Mouse (Mus musculus) G1E (cell line): ENCODE data around the gene Ttc7. TPM values are rescaled to one million over a fixed set of nuclear protein-coding genes. Genes with fewer than 3 reads are reported as not detected.

Experiments
- ATAC-seq: 2 replicates; pipeline ENCODE4 v1.8.0; 2016; ENCODE audit warnings: mild to moderate bottlenecking; ENCODE audit not compliant: insufficient number of reproducible peaks, poor library complexity, low FRiP score, severe bottlenecking; ENCODE audit errors: extremely low read depth
- DNase-seq: peaks from one replicate; pipeline ENCODE4 v3.0.0; 2012; ENCODE audit warnings: low spot score
- H3K27me3 ChIP-seq: 2 replicates; pipeline ENCODE4 v1.6.1; 2012; ENCODE audit warnings: mild to moderate bottlenecking, low read length, inconsistent platforms; ENCODE audit not compliant: insufficient read depth
- H3K36me3 ChIP-seq: replicated peaks from 2 replicates; pipeline ENCODE3; 2012; ENCODE audit warnings: mild to moderate bottlenecking, inconsistent platforms
- H3K4me1 ChIP-seq: 2 replicates; pipeline ENCODE4 v1.6.1; 2012; ENCODE audit warnings: low read depth, low read length, inconsistent platforms, mixed read lengths; ENCODE audit not compliant: insufficient read depth
- H3K4me3 ChIP-seq: 2 replicates; pipeline ENCODE4 v1.5.1; 2012; ENCODE audit warnings: low read depth, mild to moderate bottlenecking, inconsistent platforms, low read length, moderate library complexity, mixed read lengths
- H3K9me3 ChIP-seq: replicated peaks from 2 replicates; pipeline ENCODE4 v1.6.1; 2012; ENCODE audit warnings: inconsistent platforms
- CTCF ChIP-seq: IDR thresholded peaks from 2 replicates; pipeline ENCODE4 v1.5.1; 2012; ENCODE audit warnings: low read depth, low read length, inconsistent platforms, mixed read lengths
- GATA1 ChIP-seq: IDR thresholded peaks from 2 replicates; pipeline ENCODE4 v1.6.1; 2012; ENCODE audit warnings: borderline replicate concordance, low read length, inconsistent platforms, mixed read lengths
- GATA2 ChIP-seq: IDR thresholded peaks from 2 replicates; pipeline ENCODE4 v1.6.1; 2012; ENCODE audit warnings: low read depth, low read length, inconsistent platforms, borderline replicate concordance
- POLR2AphosphoS5 ChIP-seq: IDR thresholded peaks from 2 replicates; pipeline ENCODE4 v1.6.1; 2012; ENCODE audit warnings: low read depth, low read length, inconsistent platforms; ENCODE audit not compliant: insufficient replicate concordance
- TAL1 ChIP-seq: conservative IDR thresholded peaks from 2 replicates; pipeline ENCODE4 v1.6.1; 2012; ENCODE audit warnings: low read depth, low read length, inconsistent platforms, mixed read lengths
- polyA plus RNA-seq: library from polyadenylated mRNA; stranded (reverse); fragments of >175 nt; gene quantifications from 2 replicates; pipeline ENCODE4 v1.2.3, GENCODE M21; 2012
- total RNA-seq, 2 experiments: library from RNA; stranded (forward) in 1 of 2; stranded (reverse) in 1 of 2; fragments of 200-1000 nt in 1 of 2; fragments of >200 nt in 1 of 2; fragmentation: Nextera tagmentation in 1 of 2; gene quantifications; 2 replicates each; pipeline ENCODE4 v1.2.3; 2014 to 2017

Ttc7 gene
- total and polyA plus RNA-seq, 3 experiments, result 19.6 to 43.5 (median 34.8) TPM

DNA sequence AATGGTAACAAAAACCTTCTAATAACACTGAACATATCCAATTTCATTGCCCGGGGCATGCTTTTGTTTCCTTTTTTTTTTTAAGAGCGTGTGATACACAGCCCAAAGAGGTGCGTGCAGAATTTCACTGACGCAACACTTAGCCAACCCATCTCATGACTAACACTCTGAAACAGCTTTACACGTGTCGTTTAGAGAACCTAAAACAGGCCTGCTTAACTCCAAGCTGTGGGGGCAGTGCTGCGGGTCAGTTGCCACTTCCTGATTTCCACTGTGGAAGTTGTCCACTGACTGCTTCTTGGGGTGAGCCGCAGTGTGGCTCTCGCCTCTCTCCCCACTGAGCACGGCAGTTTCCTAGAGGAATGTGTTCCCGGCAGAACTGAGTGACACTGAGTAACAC is 122.9 kb downstream of the Ttc7 start:
- DNase-seq (no peak), ATAC-seq (no peak)
- Histone ChIP-seq H3K27me3 (peaks cover 4% of the 10 kb centered on the region; the same call in 1 of the 2 replicates), H3K36me3 (no peaks in the 10 kb centered on the region), H3K4me1 (peaks cover 5% of the 10 kb centered on the region; the same call in 1 of the 2 replicates), H3K4me3 (no peak overlapping the region), H3K9me3 (0 out of 2 replicates have a peak, but pooled peaks cover 5% of the 10 kb centered on the region)
- TF ChIP-seq GATA2 (no peak), POLR2AphosphoS5 (no peak), CTCF (no peak), GATA1 (no peak), TAL1 (no peak)

DNA sequence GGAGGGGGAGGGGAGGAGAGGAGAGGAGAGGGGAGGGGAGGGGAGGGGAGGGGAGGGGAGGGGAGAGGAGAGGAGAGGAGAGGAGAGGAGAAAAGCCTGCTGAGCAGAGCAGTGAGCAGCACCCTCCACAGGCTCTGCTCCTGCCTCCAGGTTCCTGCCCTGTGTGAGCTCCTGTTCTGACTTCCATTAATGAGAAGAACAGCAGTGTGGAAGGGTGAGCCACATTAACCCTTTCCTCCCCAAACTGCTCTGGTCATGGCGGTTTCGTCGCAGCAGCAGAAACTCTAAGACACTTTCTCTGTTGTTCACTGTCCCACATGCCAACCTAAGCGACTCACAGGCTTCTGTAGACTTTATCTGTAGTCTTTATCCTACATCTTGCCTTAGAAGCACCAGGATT is 124.0 kb downstream of the Ttc7 start:
- TF ChIP-seq POLR2AphosphoS5 (no peak), CTCF (no peak), GATA2 (no peak), TAL1 (no peak), GATA1 (no peak)
- no peak for ATAC-seq
- Histone ChIP-seq H3K36me3 (no peaks in the 10 kb centered on the region), H3K4me3 (no peak overlapping the region), H3K27me3 (no peaks in the 10 kb centered on the region), H3K9me3 (0 out of 2 replicates have a peak, but pooled peaks cover 5% of the 10 kb centered on the region), H3K4me1 (peaks cover 5% of the 10 kb centered on the region; the same call in 1 of the 2 replicates)
- no peak for DNase-seq

DNA sequence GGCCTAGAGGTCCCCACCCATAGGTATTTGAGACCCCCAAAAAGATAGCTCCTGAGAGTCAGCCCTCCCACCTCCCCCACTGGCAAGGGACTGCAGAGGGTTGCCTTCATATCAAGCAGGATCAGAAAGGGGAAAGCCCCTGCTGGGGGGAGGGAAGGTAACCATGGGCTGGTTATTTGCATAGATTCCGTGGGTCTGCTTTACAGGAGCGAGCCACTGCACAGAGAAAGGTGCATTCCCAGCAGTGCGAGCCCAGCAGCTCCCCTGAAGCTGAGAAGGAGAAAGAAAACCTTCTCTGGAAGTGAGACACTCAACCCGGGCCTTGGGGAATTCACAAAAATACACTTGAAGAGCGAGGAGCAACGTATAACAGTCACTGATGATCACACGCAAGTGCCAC is 135.4 kb downstream of the Ttc7 start:
- no peaks in the 10 kb centered on the region; the same call in 1 of the 2 replicates for H3K4me1 ChIP-seq
- TF ChIP-seq CTCF, result no peak
- TF ChIP-seq GATA1, result no peak
- no peak for TF ChIP-seq GATA2
- TF ChIP-seq POLR2AphosphoS5, result no peak
- no peak for TF ChIP-seq TAL1
- ATAC-seq, result no peak
- no peaks in the 10 kb centered on the region for H3K36me3 ChIP-seq
- DNase-seq, result no peak
- no peaks in the 10 kb centered on the region for H3K9me3 ChIP-seq
- no peak overlapping the region for H3K4me3 ChIP-seq
- peaks cover 21% of the 10 kb centered on the region for H3K27me3 ChIP-seq

DNA sequence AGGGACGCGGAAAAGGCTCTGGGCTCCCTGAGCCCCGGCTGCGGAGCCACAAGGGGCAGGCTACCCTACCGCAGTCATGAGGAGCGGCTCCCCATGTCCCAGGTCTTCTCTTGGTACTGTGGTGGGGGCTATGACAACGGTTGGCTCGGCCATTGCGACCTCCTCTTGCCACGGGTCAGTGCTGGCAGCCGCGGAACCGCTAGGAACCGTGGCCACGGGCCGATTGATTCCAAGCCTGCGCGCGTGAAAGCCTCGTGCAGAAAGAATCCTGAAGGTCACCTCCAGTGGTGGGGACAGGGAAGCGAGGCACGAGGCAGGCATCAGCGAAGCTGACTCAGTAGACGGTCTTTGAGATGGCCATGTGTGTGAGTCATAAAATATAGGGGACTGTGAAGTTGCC is 144.8 kb downstream of the Ttc7 start, which contains the start of gene Stpg4:
Gene Stpg4, minus strand, starts transcription at position 231 of the 400 bp plus-strand sequence.
- Histone ChIP-seq H3K36me3 (peaks cover 44% of the 10 kb centered on the region), H3K27me3 (no peaks in the 10 kb centered on the region), H3K9me3 (no peaks in the 10 kb centered on the region), H3K4me1 (no peaks in the 10 kb centered on the region), H3K4me3 (no peak within 1 kb of the TSS)
- no peak for DNase-seq
- no peak for ATAC-seq
- no peak for TF ChIP-seq POLR2AphosphoS5
- TF ChIP-seq TAL1, result no peak
- TF ChIP-seq GATA2, result no peak
- no peak for TF ChIP-seq GATA1
- no peak for TF ChIP-seq CTCF

DNA sequence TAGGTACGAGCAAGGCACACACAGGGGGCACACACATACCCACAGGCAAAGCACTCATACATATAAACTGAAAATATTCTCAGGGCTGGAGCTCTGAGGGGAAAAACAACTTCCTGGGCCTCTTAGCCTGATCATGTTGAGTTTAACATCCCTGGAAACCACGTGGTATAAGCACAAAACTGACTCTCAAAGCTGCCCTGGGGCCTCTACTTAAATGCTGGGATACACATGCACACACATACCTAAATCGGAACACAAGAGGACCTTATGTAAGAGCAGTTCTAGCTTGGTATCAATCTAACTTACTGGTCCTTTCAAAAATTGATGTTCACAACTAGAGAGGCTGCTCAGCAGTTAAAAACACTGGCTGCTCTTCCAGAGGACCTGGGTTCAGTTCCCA is 146.7 kb downstream of the Ttc7 start:
- Histone ChIP-seq H3K9me3 (no peaks in the 10 kb centered on the region), H3K4me1 (peaks cover 8% of the 10 kb centered on the region; the same call in 1 of the 2 replicates), H3K36me3 (peaks cover 57% of the 10 kb centered on the region), H3K4me3 (no peak overlapping the region), H3K27me3 (no peaks in the 10 kb centered on the region)
- DNase-seq (no peak), ATAC-seq (no peak)
- TF ChIP-seq GATA2 (no peak), TAL1 (no peak), CTCF (no peak), GATA1 (no peak), POLR2AphosphoS5 (no peak)

Other genes with a start within 250 kb of the Ttc7 start
- 13.7 and 14.2 TPM in 2 replicates for gene Socs5, start 175.2 kb upstream of the Ttc7 start, total RNA-seq (2014; fragmentation: Nextera tagmentation)
- 7.0 and 7.9 TPM in 2 replicates for gene Socs5, start 175.2 kb upstream of the Ttc7 start, total RNA-seq (2017)
- 11.1 and 12.4 TPM in 2 replicates for gene Socs5, start 175.2 kb upstream of the Ttc7 start, polyA plus RNA-seq
- gene Mcfd2, start 17.0 kb upstream of the Ttc7 start, total RNA-seq (2014; fragmentation: Nextera tagmentation), result 11.0 and 15.4 TPM in 2 replicates
- gene Mcfd2, start 17.0 kb upstream of the Ttc7 start, total RNA-seq (2017), result 34.4 and 34.6 TPM in 2 replicates
- gene Mcfd2, start 17.0 kb upstream of the Ttc7 start, polyA plus RNA-seq, result 4.0 and 5.3 TPM in 2 replicates
- gene Stpg4, start 144.9 kb downstream of the Ttc7 start, total RNA-seq (2014; fragmentation: Nextera tagmentation), result not detected in 2 replicates
- 0.33 and 0.52 TPM in 2 replicates for gene Stpg4, start 144.9 kb downstream of the Ttc7 start, total RNA-seq (2017)
- not detected in 2 replicates for gene Stpg4, start 144.9 kb downstream of the Ttc7 start, polyA plus RNA-seq
- 314 and 349 TPM in 2 replicates for gene Calm2, start 164.0 kb downstream of the Ttc7 start, total RNA-seq (2014; fragmentation: Nextera tagmentation)
- gene Calm2, start 164.0 kb downstream of the Ttc7 start, total RNA-seq (2017), result 691 and 701 TPM in 2 replicates
- gene Calm2, start 164.0 kb downstream of the Ttc7 start, polyA plus RNA-seq, result 40.0 and 50.7 TPM in 2 replicates